Mouse (Mus musculus) forebrain, embryonic 14.5 days (tissue): Measurements from ENCODE around the gene Tmem175. TPM values are rescaled to one million over a fixed set of nuclear protein-coding genes. Genes with fewer than 3 reads are reported as not detected.
"Not testable (repeated sequence)": the region's sequence is repeated elsewhere in the genome, so short reads cannot be mapped to it uniquely, and the experiment has no call there.

Source experiments
- ATAC-seq: fragments of 200-750 bp; cut with Nextera tagmentation; 2 replicates; pipeline ENCODE4 v1.8.0; 2017; ENCODE audit warnings: mild to moderate bottlenecking, moderate library complexity
- DNase-seq: peaks from one replicate; pipeline ENCODE4 v3.0.0-alpha.2; 2015; ENCODE audit warnings: low spot score
- H3K27ac ChIP-seq: fragments of 300-500 bp; sonication (generic); 2 replicates; pipeline ENCODE4 v1.5.1; 2014; ENCODE audit warnings: low read depth, mild to moderate bottlenecking, control low read depth, low read length, moderate library complexity
- H3K27me3 ChIP-seq: fragments of 300-500 bp; sonication (generic); replicated peaks from 2 replicates; pipeline ENCODE4 v1.6.1; 2014; ENCODE audit warnings: low read length, control low read depth, mixed read lengths; ENCODE audit not compliant: control insufficient read depth, insufficient read depth
- H3K36me3 ChIP-seq: fragments of 300-500 bp; sonication (generic); 2 replicates; pipeline ENCODE4 v1.6.1; 2014; ENCODE audit warnings: low read length, control low read depth; ENCODE audit not compliant: control insufficient read depth, insufficient read depth
- H3K4me1 ChIP-seq: fragments of 300-500 bp; sonication (generic); 2 replicates; pipeline ENCODE4 v1.6.1; 2014; ENCODE audit warnings: antibody characterized with exemption, low read length, control low read depth; ENCODE audit not compliant: control insufficient read depth, insufficient read depth
- H3K4me2 ChIP-seq: fragments of 300-500 bp; sonication (generic); 2 replicates; pipeline ENCODE4 v1.6.1; 2014; ENCODE audit warnings: mild to moderate bottlenecking, control low read depth, low read length
- H3K4me3 ChIP-seq: fragments of 300-500 bp; sonication (generic); 2 replicates; pipeline ENCODE4 v1.5.1; 2014; ENCODE audit warnings: low read depth, low read length, control low read depth
- H3K9ac ChIP-seq: fragments of 300-500 bp; sonication (generic); 2 replicates; pipeline ENCODE4 v1.6.1; 2014; ENCODE audit warnings: mild to moderate bottlenecking, low read length, control low read depth, moderate library complexity
- H3K9me3 ChIP-seq: fragments of 300-500 bp; sonication (generic); replicated peaks from 2 replicates; pipeline ENCODE4 v1.6.1; 2016; ENCODE audit warnings: low read length, control low read depth, mixed read lengths; ENCODE audit not compliant: control insufficient read depth
- WGBS: fragments of 180-500 bp; shearing (Covaris S2); extraction: QIAGEN DNeasy Blood & Tissue Kit; methylation state at CpG from one replicate; pipeline ENCODE4 v1.1.7; 2014; 5-methylcytosine and 5-hydroxymethylcytosine counted together
- polyA plus RNA-seq: library from polyadenylated mRNA; unstranded; fragments of >200 nt; fragmentation: Nextera tagmentation; extraction: Ambion mirVana; gene quantifications from 2 replicates; pipeline ENCODE4 v1.2.1, GENCODE M21; 2014

The Tmem175 gene
- polyA plus RNA-seq, 1 experiment from 2014 or later = 32.3 TPM

DNA sequence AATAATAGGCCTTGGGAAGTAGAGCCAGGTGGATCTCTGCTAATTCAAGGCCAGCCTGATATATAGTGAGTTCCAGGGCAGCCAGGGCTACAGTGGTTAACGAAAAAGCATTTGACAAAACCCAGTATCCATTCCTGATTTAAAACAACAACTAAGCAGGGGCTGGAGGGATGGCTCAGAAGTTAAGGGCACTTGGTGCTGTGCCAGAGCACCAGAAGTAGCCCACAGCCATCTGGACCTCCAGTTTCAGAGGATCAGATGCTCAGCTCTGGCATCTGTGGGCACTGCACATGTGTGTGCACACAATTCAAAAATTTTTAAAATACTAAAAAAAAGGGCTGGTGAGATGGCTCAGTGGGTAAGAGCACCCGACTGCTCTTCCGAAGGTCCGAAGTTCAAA, 4.1 kb downstream of the Tmem175 start:
- 95% methylated on average over 4 of the region's 4 CpGs for WGBS
- H3K4me1 ChIP-seq = peaks cover 10% of the 10 kb centered on the region
- H3K36me3 ChIP-seq = 0 out of 2 replicates have a peak, but pooled peaks cover 3% of the 10 kb centered on the region
- no peak overlapping the region for H3K4me2 ChIP-seq
- no peak for ATAC-seq
- no peak overlapping the region for H3K27ac ChIP-seq
- H3K9me3 ChIP-seq = no peaks in the 10 kb centered on the region
- H3K9ac ChIP-seq = no peak overlapping the region
- no peak overlapping the region for H3K4me3 ChIP-seq
- no peaks in the 10 kb centered on the region for H3K27me3 ChIP-seq
- no peak for DNase-seq

DNA sequence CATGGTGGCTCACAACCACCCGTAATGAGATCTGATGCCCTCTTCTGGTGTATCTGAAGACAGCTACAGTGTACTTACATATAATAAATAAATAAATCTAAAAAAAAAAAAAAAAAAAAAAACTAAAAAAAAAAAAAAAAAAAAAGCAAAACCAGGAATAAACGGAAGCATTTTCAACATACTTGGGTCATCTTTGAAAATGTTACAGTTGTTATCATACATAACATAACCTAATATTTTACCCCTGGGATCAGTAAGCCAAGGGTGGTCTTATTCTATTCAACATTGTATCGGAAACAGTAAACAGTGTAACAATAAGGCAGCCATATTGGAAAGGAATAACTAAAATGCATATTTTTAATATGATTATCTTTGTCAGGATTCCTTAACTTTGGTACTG, 4.5 kb downstream of the Tmem175 start:
- H3K9me3 ChIP-seq, H3K4me1 ChIP-seq, H3K27me3 ChIP-seq, H3K27ac ChIP-seq, H3K4me3 ChIP-seq, H3K36me3 ChIP-seq, DNase-seq, H3K9ac ChIP-seq, ATAC-seq, H3K4me2 ChIP-seq: not testable (repeated sequence)
- over 99% methylated on average over 2 of the region's 3 CpGs for WGBS

DNA sequence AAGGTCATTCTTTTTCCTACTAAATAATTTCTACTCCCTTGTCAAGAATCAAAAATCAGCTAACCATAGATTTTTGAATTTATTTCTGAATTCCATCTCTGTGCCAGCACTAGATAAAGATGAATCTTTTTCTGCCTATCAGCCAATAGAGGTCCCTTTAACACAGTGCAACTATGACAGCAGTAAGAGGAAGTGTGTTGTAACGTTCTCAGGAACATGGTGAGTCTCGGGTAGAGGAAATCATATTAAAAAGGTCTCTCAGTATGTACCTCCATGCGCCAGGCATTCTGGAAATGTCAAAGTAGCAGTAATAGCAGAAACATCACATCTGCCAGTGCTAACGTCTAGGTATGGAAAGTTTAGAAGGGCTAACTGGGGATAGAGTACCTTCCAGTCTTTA, 6.6 kb downstream of the Tmem175 start:
- Histone ChIP-seq H3K4me1 (no peaks in the 10 kb centered on the region), H3K9ac (no peak overlapping the region), H3K9me3 (no peaks in the 10 kb centered on the region), H3K4me3 (no peak overlapping the region), H3K4me2 (no peak overlapping the region), H3K27ac (no peak overlapping the region), H3K36me3 (peaks cover 8% of the 10 kb centered on the region; the same call in 1 of the 2 replicates), H3K27me3 (no peaks in the 10 kb centered on the region)
- 81% methylated on average over 4 of the region's 4 CpGs for WGBS
- DNase-seq (no peak), ATAC-seq (no peak)

DNA sequence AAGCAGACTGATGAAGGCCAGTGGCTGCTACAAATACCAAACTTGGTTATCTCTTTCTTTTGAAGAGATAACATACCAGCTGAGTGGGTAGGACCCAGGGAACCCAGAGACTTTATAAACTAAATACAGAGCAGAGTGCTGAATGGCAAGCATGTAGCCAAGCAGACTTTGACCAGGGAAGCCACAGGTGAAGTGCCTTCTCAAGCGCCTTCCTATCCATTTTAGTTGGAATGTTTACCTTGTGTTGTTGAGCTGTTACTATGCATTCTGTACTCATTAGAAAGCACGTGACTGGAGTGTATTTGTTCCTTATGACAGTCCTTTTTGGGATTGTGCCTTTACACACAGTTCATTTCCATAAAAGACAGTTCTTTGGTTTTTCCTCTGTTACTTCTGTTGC, 14.1 kb downstream of the Tmem175 start:
- Histone ChIP-seq H3K9ac (no peak overlapping the region), H3K4me1 (no peaks in the 10 kb centered on the region), H3K36me3 (peaks cover 45% of the 10 kb centered on the region), H3K9me3 (no peaks in the 10 kb centered on the region), H3K27ac (no peak overlapping the region), H3K27me3 (no peaks in the 10 kb centered on the region), H3K4me3 (no peak overlapping the region), H3K4me2 (no peak overlapping the region)
- DNase-seq (no peak), ATAC-seq (no peak)
- 79% methylated on average over 2 of the region's 2 CpGs for WGBS

DNA sequence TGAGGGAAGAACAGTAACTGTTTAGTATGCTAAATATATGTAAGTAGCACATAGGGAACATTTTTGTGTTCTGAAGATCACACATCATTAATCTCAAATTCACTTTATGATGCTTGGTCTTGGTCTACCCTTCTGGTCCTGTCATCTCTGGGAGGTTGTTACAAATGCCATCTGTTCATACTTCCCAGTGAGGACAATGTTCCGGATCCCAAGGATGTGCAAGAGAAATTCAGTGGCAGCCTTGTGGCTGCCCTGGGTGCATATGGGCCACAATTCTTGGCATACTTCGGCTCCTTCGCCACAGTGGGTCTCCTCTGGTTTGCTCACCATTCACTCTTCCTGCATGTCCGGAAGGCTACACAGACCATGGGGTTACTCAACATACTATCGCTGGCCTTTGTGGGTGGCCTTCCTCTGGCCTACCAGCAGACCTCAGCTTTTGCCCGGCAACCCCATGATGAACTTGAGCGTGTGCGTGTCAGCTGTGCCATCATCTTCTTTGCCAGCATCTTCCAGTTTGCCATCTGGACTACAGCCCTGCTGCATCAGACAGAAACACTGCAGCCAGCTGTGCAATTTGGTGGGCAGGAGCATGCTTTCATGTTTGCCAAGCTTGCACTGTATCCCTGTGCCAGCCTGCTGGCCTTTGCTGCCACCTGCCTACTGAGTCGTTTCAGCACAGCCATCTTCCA, 16.2 kb downstream of the Tmem175 start:
- H3K27me3 ChIP-seq = no peaks in the 10 kb centered on the region
- no peak overlapping the region for H3K4me2 ChIP-seq
- WGBS = 93% methylated on average over 9 of the region's 9 CpGs
- peak; percentile 29; the same call in 1 of the 2 replicates for ATAC-seq
- H3K4me3 ChIP-seq = no peak overlapping the region
- no peaks in the 10 kb centered on the region for H3K4me1 ChIP-seq
- no peak overlapping the region for H3K9ac ChIP-seq
- peaks cover 60% of the 10 kb centered on the region for H3K36me3 ChIP-seq
- H3K9me3 ChIP-seq = no peaks in the 10 kb centered on the region
- H3K27ac ChIP-seq = no peak overlapping the region
- DNase-seq = no peak

DNA sequence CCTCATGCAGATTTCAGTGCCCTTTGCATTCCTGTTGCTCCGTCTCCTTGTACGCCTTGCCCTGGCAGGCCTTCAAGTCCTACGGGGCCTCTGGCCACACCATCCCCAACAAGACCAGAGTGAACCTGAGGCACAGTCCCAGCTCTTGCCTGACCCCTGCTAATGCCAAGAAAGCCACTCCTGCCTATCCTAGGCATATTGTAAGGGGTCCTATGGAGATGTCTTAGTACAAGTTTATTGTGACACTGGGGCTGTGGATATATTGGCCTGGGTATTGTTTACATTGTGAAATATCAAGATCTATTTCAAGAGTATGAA, 16.7 kb downstream of the Tmem175 start:
- 94% methylated on average over 3 of the region's 3 CpGs for WGBS
- Histone ChIP-seq H3K4me3 (no peak overlapping the region), H3K4me2 (no peak overlapping the region), H3K36me3 (peaks cover 60% of the 10 kb centered on the region), H3K27me3 (no peaks in the 10 kb centered on the region), H3K4me1 (no peaks in the 10 kb centered on the region), H3K9ac (no peak overlapping the region), H3K9me3 (no peaks in the 10 kb centered on the region), H3K27ac (no peak overlapping the region)
- DNase-seq = no peak
- no peak for ATAC-seq

DNA sequence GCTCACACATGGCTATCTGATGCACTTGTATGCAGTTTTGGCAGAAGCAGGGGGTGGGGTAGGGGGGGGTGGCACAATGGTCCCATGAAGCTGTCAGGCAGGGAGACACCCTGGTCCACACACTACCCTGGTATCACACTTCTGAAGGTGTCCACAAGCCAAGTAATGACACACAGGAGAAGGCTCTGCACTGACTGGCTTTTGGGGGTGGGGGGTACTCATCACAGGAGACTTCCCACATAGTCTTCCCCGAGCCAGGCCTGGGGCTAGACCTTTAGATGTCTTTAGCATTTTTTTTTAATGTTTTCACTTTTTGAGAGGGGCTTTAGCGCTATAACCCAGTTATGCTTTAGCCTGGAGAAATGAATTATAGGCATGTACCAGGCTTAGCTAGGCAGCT, 17.7 kb downstream of the Tmem175 start:
- DNase-seq = no peak
- Histone ChIP-seq H3K4me2 (no peak overlapping the region), H3K27me3 (no peaks in the 10 kb centered on the region), H3K27ac (no peak overlapping the region), H3K4me1 (no peaks in the 10 kb centered on the region), H3K36me3 (peaks cover 61% of the 10 kb centered on the region), H3K9me3 (no peaks in the 10 kb centered on the region), H3K9ac (no peak overlapping the region), H3K4me3 (no peak overlapping the region)
- no peak for ATAC-seq
- 89% methylated on average over 2 of the region's 2 CpGs for WGBS

DNA sequence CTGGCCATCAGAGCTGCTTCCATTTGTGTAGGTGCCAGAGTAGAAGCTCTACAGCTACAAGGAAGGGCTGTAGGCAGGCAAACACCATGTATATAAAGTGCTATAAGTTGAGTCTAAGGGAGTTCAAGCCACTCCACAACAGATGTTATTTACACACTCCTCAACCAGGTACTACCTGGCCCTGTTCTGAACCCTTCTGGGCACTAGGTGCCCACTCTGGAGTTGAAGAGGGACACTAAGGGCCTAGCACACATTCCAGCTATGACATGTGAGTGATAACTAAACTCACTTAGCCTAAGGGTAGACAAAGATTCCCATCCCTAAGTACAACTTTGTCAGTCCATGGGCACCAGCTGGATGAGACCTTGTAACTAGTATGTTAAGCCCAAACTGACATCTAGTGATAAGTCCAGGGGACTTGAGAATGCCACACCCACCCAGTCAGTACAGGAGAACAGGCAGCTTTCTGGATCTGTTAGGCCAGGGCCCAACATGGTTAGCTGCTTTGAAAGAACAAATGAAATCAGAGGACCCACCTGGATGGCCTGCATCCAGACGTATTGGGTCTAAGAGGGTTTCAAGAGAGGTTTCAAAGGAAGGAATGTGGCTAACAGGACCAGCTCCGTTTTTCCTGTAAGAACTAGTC, 18.4 kb downstream of the Tmem175 start:
- Histone ChIP-seq H3K27me3 (no peaks in the 10 kb centered on the region), H3K9ac (no peak overlapping the region), H3K4me1 (no peaks in the 10 kb centered on the region), H3K36me3 (peaks cover 67% of the 10 kb centered on the region), H3K4me2 (no peak overlapping the region), H3K27ac (no peak overlapping the region), H3K4me3 (no peak overlapping the region), H3K9me3 (no peaks in the 10 kb centered on the region)
- no peak for DNase-seq
- WGBS = 85% methylated on average over 2 of the region's 2 CpGs
- no peak for ATAC-seq

DNA sequence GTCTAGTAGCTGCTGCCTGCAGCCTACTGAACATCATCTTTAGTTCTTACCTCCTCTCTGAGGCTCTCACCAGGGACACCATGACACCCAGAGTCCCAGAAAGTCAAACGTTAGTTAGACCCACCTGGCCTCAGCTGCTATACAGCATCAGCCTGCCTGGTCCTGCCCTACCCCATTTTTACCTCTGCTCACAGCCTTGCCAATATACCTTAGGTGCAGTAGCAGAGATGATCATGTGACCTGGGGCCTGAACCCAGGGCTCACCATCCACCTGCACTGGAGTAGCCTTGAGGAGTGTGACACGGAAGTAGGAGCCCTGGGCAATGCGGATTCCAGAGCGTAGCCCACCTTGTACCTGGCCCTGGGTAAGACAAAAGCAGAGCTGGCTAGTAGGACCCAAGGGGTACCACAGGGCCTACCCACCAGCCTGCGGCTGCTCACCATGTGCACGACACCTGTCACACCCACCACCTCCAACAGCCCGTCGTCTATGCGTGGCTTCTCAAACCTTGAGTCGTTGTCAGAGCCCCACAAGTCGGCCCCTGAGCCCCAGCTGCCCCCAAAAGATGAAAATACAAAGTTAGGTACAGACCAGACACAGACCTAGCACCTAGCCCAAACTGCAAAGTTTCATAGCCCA, 19.5 kb downstream of the Tmem175 start:
- H3K36me3 ChIP-seq = peaks cover 74% of the 10 kb centered on the region
- H3K27me3 ChIP-seq = no peaks in the 10 kb centered on the region
- no peak overlapping the region for H3K4me3 ChIP-seq
- DNase-seq (no peak), ATAC-seq (no peak)
- no peaks in the 10 kb centered on the region for H3K9me3 ChIP-seq
- 91% methylated on average over 11 of the region's 11 CpGs for WGBS
- H3K27ac ChIP-seq = no peak overlapping the region
- no peaks in the 10 kb centered on the region for H3K4me1 ChIP-seq
- H3K4me2 ChIP-seq = no peak overlapping the region
- no peak overlapping the region for H3K9ac ChIP-seq
